Mouse (Mus musculus) stomach, embryonic 16.5 days (tissue): ENCODE measurements at regions not wholly inside any gene's neighbourhood (a gene's known extent, or its start where the extent isn't known, plus 50 kb on each side); places are given as distances from the start of the nearest gene placed in this dataset.

ENCODE experiments used
- ATAC-seq: fragments of 200-750 bp; cut with Nextera tagmentation; 2 replicates; pipeline ENCODE4 v1.8.0; 2017; ENCODE audit warnings: moderate number of reproducible peaks, moderate TSS enrichment; ENCODE audit not compliant: insufficient read depth, low FRiP score
- H3K27ac ChIP-seq: fragments of 300-500 bp; sonication (generic); 2 replicates; pipeline ENCODE4 v1.5.1; 2014; ENCODE audit warnings: low read length
- H3K27me3 ChIP-seq: fragments of 300-500 bp; sonication (generic); 2 replicates; pipeline ENCODE4 v1.6.1; 2014; ENCODE audit warnings: low read length, control low read depth, mixed read lengths; ENCODE audit not compliant: control insufficient read depth, insufficient read depth
- H3K36me3 ChIP-seq: fragments of 300-500 bp; sonication (generic); 2 replicates; pipeline ENCODE4 v1.6.1; 2014; ENCODE audit warnings: low read length; ENCODE audit not compliant: control insufficient read depth, insufficient read depth
- H3K4me1 ChIP-seq: fragments of 300-500 bp; sonication (generic); 2 replicates; pipeline ENCODE4 v1.6.1; 2014; ENCODE audit warnings: low read length, control low read depth, mixed read lengths; ENCODE audit not compliant: control insufficient read depth, insufficient read depth
- H3K4me2 ChIP-seq: fragments of 300-500 bp; sonication (generic); 2 replicates; pipeline ENCODE4 v1.6.1; 2014; ENCODE audit warnings: low read depth, low read length, mixed read lengths
- H3K4me3 ChIP-seq: fragments of 300-500 bp; sonication (generic); replicated peaks from 2 replicates; pipeline ENCODE4 v1.5.1; 2014; ENCODE audit warnings: mild to moderate bottlenecking, low read length
- H3K9ac ChIP-seq: fragments of 300-500 bp; sonication (generic); 2 replicates; pipeline ENCODE4 v1.6.1; 2014; ENCODE audit warnings: low read length
- H3K9me3 ChIP-seq: fragments of 300-500 bp; sonication (generic); replicated peaks from 2 replicates; pipeline ENCODE4 v1.6.1; 2016; ENCODE audit warnings: low read length, control low read depth; ENCODE audit not compliant: control insufficient read depth
- WGBS: fragments of 180-500 bp; shearing (Covaris S2); extraction: QIAGEN DNeasy Blood & Tissue Kit; methylation state at CpG from one replicate; pipeline ENCODE4 v1.1.7; 2014; 5-methylcytosine and 5-hydroxymethylcytosine counted together

GRCm38 (mm10) chr13:44321009-44321596 lies 408.2 kb upstream of the Jarid2 start:
- no peak overlapping the region for H3K4me3 ChIP-seq
- H3K4me2 ChIP-seq, result no peak overlapping the region
- H3K36me3 ChIP-seq, result no peaks in the 10 kb centered on the region
- no peaks in the 10 kb centered on the region for H3K9me3 ChIP-seq
- H3K27ac ChIP-seq, result no peak overlapping the region
- H3K4me1 ChIP-seq, result no peaks in the 10 kb centered on the region
- WGBS, result 50% methylated on average over 16 of the region's 16 CpGs
- 0 out of 2 replicates have a peak, but pooled peaks have one; percentile 7 for ATAC-seq
- no peak overlapping the region for H3K9ac ChIP-seq
- H3K27me3 ChIP-seq, result no peaks in the 10 kb centered on the region

- no peak overlapping the region for H3K9ac ChIP-seq
- ATAC-seq, result no peak
- H3K27me3 ChIP-seq, result no peaks in the 10 kb centered on the region
- H3K27ac ChIP-seq, result no peak overlapping the region
- H3K4me2 ChIP-seq, result no peak overlapping the region
- no peak overlapping the region for H3K4me3 ChIP-seq
- no peaks in the 10 kb centered on the region for H3K36me3 ChIP-seq
- no peaks in the 10 kb centered on the region for H3K9me3 ChIP-seq
- H3K4me1 ChIP-seq, result 0 out of 2 replicates have a peak, but pooled peaks cover 2% of the 10 kb centered on the region
- 80% methylated on average over 8 of the region's 8 CpGs for WGBS
Measured at GRCm38 (mm10) chr13:44328416-44328815, 400.9 kb upstream of the Jarid2 start.

- Histone ChIP-seq H3K4me2 (no peak overlapping the region), H3K27me3 (no peaks in the 10 kb centered on the region), H3K4me3 (no peak overlapping the region), H3K27ac (no peak overlapping the region), H3K4me1 (0 out of 2 replicates have a peak, but pooled peaks cover 2% of the 10 kb centered on the region), H3K9me3 (no peaks in the 10 kb centered on the region), H3K9ac (no peak overlapping the region), H3K36me3 (no peaks in the 10 kb centered on the region)
- 67% methylated on average over 4 of the region's 4 CpGs for WGBS
- ATAC-seq, result no peak
Measured at GRCm38 (mm10) chr13:44329161-44329560, 400.1 kb upstream of the Jarid2 start.

- WGBS, result 59% methylated on average over 10 of the region's 10 CpGs
- Histone ChIP-seq H3K27me3 (no peaks in the 10 kb centered on the region), H3K9ac (no peak overlapping the region), H3K4me1 (0 out of 2 replicates have a peak, but pooled peaks cover 2% of the 10 kb centered on the region), H3K27ac (no peak overlapping the region), H3K36me3 (no peaks in the 10 kb centered on the region), H3K4me2 (no peak overlapping the region), H3K9me3 (no peaks in the 10 kb centered on the region), H3K4me3 (no peak overlapping the region)
- no peak for ATAC-seq
Measured at GRCm38 (mm10) chr13:44329701-44330100, 399.6 kb upstream of the Jarid2 start.

GRCm38 (mm10) chr13:44332716-44333240 lies 396.5 kb upstream of the Jarid2 start:
- Histone ChIP-seq H3K27ac (no peak overlapping the region), H3K27me3 (no peaks in the 10 kb centered on the region), H3K9ac (no peak overlapping the region), H3K4me3 (no peak overlapping the region), H3K4me2 (no peak overlapping the region), H3K4me1 (0 out of 2 replicates have a peak, but pooled peaks cover 2% of the 10 kb centered on the region), H3K9me3 (0 out of 2 replicates have a peak, but pooled peaks cover 3% of the 10 kb centered on the region), H3K36me3 (no peaks in the 10 kb centered on the region)
- ATAC-seq, result no peak
- 64% methylated on average over 11 of the region's 11 CpGs for WGBS

- H3K27me3 ChIP-seq, result no peaks in the 10 kb centered on the region
- 28% methylated on average over 6 of the region's 6 CpGs for WGBS
- ATAC-seq, result no peak
- H3K4me3 ChIP-seq, result no peak overlapping the region
- H3K4me1 ChIP-seq, result no peaks in the 10 kb centered on the region
- 0 out of 2 replicates have a peak, but pooled peaks cover 3% of the 10 kb centered on the region for H3K9me3 ChIP-seq
- no peak overlapping the region for H3K27ac ChIP-seq
- no peak overlapping the region for H3K4me2 ChIP-seq
- no peaks in the 10 kb centered on the region for H3K36me3 ChIP-seq
- no peak overlapping the region for H3K9ac ChIP-seq
Measured at GRCm38 (mm10) chr13:44339061-44339741, 390.1 kb upstream of the Jarid2 start.

GRCm38 (mm10) chr13:44345094-44345493 lies 384.2 kb upstream of the Jarid2 start:
- H3K9me3 ChIP-seq, result no peaks in the 10 kb centered on the region

GRCm38 (mm10) chr13:44346636-44347035 lies 382.6 kb upstream of the Jarid2 start:
- Histone ChIP-seq H3K27ac (no peak overlapping the region), H3K9me3 (no peaks in the 10 kb centered on the region), H3K27me3 (no peaks in the 10 kb centered on the region), H3K4me3 (no peak overlapping the region), H3K36me3 (no peaks in the 10 kb centered on the region), H3K4me1 (no peaks in the 10 kb centered on the region), H3K4me2 (no peak overlapping the region), H3K9ac (no peak overlapping the region)
- 81% methylated on average over 4 of the region's 4 CpGs for WGBS
- no peak for ATAC-seq

More at GRCm38 (mm10) chr13:44345094-44345493, 384.2 kb upstream of the Jarid2 start:
- H3K36me3 ChIP-seq, result no peaks in the 10 kb centered on the region
- H3K4me3 ChIP-seq, result no peak overlapping the region
- WGBS, result 87% methylated on average over 6 of the region's 6 CpGs
- ATAC-seq, result no peak
- no peaks in the 10 kb centered on the region for H3K4me1 ChIP-seq
- no peak overlapping the region for H3K27ac ChIP-seq
- no peaks in the 10 kb centered on the region for H3K27me3 ChIP-seq
- no peak overlapping the region for H3K4me2 ChIP-seq
- H3K9ac ChIP-seq, result no peak overlapping the region

GRCm38 (mm10) chr13:44347662-44348061 lies 381.6 kb upstream of the Jarid2 start:
- H3K4me1 ChIP-seq, result no peaks in the 10 kb centered on the region
- H3K36me3 ChIP-seq, result no peaks in the 10 kb centered on the region
- no peaks in the 10 kb centered on the region for H3K27me3 ChIP-seq
- no peak overlapping the region for H3K4me2 ChIP-seq
- no peak overlapping the region for H3K9ac ChIP-seq
- H3K27ac ChIP-seq, result no peak overlapping the region
- WGBS, result 73% methylated on average over 9 of the region's 9 CpGs
- H3K9me3 ChIP-seq, result no peaks in the 10 kb centered on the region
- no peak overlapping the region for H3K4me3 ChIP-seq
- ATAC-seq, result no peak
